Mouse (Mus musculus) heart, embryonic 15.5 days (tissue): Measurements from ENCODE around the gene Bmf. TPM values are rescaled to one million over a fixed set of nuclear protein-coding genes. Genes with fewer than 3 reads are reported as not detected.

Experiments
- polyA plus RNA-seq: library from polyadenylated mRNA; unstranded; fragments of >200 nt; fragmentation: Nextera tagmentation; extraction: Ambion mirVana; gene quantifications from 2 replicates; pipeline ENCODE4 v1.2.1, GENCODE M21; 2015

Bmf gene
- polyA plus RNA-seq, 1 experiment from 2014 or later = 1.9 TPM

Other genes with a start within 250 kb of the Bmf start
- 0.43 and 0.74 TPM in 2 replicates for gene Gpr176, start 176.3 kb downstream of the Bmf start, polyA plus RNA-seq
- 5.4 and 6.7 TPM in 2 replicates for gene Eif2ak4, start 161.1 kb downstream of the Bmf start, polyA plus RNA-seq
- gene Srp14, start 70.0 kb downstream of the Bmf start, polyA plus RNA-seq = 194 and 204 TPM in 2 replicates
- 56.7 and 74.8 TPM in 2 replicates for gene Bub1b, start 48.5 kb upstream of the Bmf start, polyA plus RNA-seq
- gene Pak6, start 113.6 kb upstream of the Bmf start, polyA plus RNA-seq = 10.1 and 11.0 TPM in 2 replicates
- 2.7 and 3.6 TPM in 2 replicates for gene Ankrd63, start 154.3 kb upstream of the Bmf start, polyA plus RNA-seq
- 3.2 and 3.8 TPM in 2 replicates for gene Plcb2, start 178.8 kb upstream of the Bmf start, polyA plus RNA-seq
- gene Inafm2, start 196.1 kb upstream of the Bmf start, polyA plus RNA-seq = 42.1 and 44.7 TPM in 2 replicates
- gene Ccdc9b, start 213.0 kb upstream of the Bmf start, polyA plus RNA-seq = 2.4 and 3.0 TPM in 2 replicates
- gene Phgr1, start 223.1 kb upstream of the Bmf start, polyA plus RNA-seq = not detected in 2 replicates
- gene Disp2, start 230.0 kb upstream of the Bmf start, polyA plus RNA-seq = 0.20 and 0.96 TPM in 2 replicates